Mouse (Mus musculus) inflammation-experienced regulatory T-cells, adult 6 months (primary cell): ENCODE data around the gene Snx15. TPM values are rescaled to one million over a fixed set of nuclear protein-coding genes. Genes with fewer than 3 reads are reported as not detected.
A peak's percentile ranks its signal among the peaks of the same experiment; 100 is the strongest.

ENCODE experiments used
- ATAC-seq: one replicate; pipeline ENCODE4 v1.8.0; 2017
- polyA plus RNA-seq, 3 experiments: library from polyadenylated mRNA; unstranded; fragments of 100-300 nt; shearing (Covaris generic); gene quantifications; one replicate each; pipeline ENCODE4 v1.2.1; 2017

Gene Snx15
- polyA plus RNA-seq, 3 experiments from 2014 or later = 17.2 to 21.8 (median 20.4) TPM

DNA sequence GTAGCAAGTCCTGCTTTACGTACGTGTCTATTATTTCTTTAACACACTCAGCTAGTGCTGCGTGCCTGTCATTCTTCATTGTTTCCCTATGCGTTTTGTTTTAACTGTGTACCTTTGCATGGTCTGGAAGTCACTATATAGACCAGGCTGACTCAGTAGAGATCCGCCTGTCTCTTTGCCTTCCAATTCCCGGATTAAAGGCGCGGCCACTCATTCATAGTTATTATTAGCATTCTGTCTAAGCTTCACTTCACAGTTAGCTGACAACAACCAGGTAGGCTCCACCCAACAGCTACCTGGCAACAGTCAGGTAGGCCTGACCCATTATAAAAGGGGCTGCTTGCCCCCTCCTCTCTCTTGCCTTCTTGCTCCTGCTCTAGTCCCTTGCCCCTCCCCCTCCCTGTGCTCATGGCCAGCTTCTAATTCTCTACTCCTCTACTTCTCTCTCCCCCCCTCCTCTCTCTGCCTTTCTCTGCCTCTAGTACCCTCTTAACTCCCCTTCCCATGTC lies 9.4 kb downstream of the Snx15 start:
- no peak for ATAC-seq

DNA sequence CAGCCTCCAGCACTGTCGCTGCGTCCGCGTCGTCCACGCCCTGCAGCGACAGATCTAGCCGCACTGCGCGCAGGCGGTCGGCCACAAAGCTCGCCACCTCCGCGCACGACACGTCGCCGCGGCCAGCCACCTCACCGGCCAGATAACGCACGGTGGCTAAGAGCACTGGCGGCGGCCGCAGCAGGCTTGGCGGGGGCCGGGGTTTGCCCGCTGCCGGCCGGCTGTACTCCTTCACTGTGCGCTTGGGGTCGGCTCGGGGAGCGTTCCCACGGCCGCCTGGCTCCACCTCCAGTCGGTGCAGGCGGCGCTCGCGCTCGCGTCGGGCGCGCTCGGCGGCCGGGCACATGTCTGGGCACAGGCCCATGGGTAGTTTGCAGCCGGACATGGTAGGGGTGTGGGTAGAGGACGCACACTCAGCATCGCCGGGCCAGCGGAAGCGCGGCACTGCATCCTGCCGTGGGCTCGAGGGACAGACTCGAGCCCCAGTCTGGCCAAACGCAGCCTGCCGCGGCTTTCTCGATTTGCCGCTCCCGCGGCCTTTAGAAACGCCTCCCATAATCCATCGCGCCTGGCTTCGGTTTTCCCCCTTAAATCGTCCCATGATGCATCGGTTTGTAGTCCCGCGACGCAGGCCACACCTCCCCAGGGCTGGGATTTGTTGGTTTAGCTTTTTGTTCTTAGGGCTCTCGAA lies 10.0 kb downstream of the Snx15 start, which contains the start of gene Sac3d1:
Sac3d1 (minus strand) TSS at position 665 of the 691 bp plus-strand sequence.
- ATAC-seq = peak; percentile 96

DNA sequence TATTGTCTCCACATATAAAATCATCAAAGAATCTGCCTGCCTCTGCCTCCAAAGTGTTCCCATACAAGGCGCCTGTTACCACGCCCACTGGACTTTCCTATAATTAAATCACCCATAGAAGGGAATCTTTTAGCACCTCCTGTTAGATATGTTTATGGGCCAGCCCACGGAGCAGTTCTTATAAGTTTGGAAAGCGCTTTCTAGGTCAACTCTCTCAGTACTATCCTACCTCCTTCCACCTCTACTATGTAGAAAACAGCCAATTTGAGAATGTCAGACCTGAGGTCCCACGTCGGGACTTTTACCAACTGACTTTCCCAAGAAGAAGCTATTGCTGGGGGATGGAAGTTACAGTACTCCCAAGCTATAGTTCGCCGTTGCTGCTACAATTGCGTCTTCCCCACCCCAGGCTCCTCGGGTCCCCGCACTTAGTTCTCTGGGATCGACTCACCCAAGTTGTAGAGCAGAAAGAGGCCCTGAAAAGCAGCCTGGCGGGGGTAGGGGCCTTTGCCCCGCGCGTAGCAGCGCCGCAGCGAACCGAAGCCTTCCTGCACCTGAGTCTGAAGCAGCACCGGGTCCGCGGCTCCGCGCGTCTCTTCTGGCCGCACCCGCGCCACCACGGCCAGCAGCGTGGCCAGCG lies 10.6 kb downstream of the Snx15 start:
- ATAC-seq = no peak

DNA sequence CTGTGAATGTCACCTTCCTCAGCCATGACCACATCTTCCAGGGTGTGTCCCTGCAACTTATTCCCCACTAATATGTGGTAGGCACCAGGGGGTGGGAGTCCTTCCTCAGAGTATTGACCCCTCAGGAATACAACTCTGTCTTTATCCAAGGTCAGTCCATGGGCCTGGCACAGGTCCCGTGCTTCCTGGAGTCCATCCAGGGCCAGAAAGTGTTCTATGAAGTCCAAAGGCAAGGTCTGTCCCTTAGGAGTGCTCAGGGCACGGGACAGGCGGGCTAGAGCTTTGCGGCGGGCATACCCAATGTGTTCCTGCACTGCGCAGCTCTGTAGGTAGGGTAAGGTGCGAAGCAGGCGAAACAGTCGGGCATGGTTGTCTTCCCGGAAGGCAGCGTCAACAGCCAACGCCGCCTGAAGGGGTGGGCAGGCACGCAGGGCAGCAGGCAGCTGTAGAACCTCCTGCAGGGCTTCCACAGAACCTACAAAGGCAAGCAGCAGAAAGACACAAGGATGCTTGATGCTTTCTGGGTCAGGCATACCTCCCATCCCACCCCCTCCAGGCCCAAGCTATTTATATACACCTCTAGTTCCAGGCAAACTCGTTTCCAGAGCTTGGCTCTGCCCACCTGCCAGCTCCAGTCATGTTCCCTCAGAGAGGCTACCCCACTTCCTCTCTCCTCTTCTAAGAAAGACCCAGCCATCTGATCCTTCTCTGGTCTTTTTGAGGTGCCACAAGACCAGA lies 11.8 kb downstream of the Snx15 start:
- no peak for ATAC-seq

DNA sequence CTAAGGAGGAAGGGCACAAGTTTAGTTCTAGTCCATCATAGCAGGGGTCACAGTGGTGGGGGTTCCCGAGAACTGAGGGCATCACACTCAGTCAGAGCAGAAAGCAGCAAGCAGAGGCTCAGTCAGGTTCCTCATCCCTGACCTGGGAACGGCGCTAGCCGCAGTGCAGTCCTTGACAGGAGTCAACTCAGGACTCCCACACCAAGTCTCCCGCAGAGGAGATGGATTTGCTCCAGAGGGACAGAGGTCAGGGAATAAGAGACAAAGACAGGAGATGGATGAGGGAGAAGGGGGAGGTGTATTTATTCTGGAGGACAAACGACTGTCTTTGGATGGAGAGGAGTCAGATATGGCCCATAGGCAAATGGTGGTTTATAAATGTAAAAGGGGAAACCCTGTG lies 15.0 kb downstream of the Snx15 start:
- ATAC-seq = no peak

DNA sequence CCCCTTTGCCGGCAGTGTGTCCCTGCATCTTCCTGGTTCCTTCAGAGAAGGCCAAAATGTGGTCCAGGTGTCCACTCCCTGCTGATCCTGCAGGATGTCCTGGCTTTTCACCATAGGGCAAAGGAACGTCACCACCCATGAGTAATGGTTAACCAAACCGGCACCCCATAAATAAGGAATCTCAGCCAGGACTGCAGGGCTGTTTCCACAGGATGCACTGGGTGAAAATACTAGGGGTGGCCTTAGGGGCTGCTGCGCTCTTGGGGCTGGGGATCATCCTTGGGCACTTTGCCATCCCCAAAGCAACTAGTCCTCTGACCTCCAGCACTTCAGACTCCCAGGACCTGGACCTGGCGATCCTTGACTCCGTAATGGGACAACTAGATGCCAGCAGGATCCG lies 22.5 kb downstream of the Snx15 start, which contains the start of gene Naaladl1:
Naaladl1 (plus strand) TSS at position 197 of the 400 bp plus-strand sequence.
- no peak for ATAC-seq

DNA sequence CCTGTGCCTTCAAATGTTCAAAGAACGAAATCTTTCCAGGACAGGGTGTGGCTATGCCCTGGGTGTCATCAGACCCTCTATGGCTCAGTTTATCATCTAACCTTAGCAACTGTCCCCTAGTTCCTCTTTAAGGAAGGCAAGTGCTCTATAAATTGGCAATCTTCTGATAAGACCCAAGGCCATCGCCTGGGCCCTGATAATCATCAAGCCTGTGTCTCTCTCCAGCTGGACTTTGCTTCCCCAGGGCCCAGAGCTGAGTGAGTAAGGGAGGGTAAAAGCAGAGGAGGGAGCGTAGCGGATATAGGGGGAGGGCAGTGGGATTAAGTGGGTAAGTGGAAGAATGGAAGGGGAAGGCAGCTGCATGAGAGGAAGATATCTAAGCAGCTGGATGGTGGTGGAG lies 23.6 kb downstream of the Snx15 start:
- no peak for ATAC-seq

DNA sequence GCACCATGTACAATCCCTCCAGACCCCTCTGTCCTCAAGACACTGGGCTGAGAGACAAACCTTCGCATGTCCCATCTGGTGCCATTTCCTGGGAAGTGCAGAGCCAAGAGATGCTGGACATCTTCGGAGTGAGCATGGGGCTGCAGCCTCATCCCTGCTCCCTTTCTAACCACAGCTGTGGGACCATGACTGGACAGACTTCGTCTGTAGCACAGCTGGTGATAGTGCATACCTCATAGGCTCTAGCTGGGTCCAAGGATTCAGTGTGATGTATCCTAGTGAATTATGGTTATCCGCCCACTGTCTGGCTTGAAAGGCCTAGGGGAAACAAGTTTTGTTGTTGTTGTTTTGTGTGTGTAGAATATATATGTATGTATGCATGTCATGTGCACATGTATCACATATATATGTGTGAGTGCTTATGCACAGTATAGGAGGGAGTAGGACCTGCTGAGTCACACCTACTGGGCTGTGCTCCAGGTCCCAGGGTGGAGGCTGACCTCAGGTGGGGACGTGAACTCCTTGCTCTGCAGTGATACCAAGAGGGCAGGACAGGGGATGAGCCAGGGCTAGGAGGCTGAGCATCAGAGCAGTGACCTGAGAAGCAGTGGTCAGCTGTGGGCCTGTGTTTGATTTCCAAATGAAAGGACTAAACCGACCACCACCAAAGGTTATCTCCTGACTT lies 25.8 kb downstream of the Snx15 start:
- no peak for ATAC-seq

DNA sequence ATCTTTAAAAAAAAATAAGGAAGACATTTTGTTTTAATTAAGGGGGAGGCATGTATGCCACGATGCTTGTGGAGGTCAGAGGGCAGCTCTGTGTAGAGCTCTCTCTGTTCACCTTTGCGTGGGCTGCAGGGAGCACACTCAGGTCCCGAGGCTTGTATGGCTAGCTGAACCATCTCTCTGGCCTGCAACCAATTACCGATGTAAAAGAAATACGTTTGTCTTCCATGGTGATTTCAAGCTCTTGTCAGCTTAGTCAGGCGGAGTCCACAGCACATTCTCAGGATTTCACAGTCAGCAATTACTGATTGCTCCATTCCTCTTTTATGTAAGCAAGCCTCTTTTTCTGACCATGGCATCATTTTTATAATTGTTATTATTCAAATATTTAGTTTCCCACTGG lies 26.9 kb downstream of the Snx15 start:
- no peak for ATAC-seq

DNA sequence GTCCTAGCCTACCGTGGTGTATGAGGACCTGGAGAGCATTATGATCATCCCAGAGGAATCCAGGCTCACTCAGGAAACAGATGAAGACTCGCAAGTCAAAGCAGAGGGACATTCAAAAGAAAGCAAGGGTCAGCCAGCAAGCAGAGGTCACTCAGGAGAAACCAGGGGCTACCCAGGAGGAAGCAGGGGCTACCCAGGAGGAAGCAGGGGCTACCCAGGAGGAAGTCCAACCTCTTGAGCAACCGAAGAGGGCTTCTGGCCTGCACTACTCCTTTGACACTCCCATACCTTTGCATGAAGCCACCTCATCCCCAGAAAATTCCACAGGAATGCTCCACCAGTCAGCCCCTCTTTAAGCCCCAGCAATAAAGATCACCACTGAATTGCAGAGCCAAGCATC lies 30.3 kb downstream of the Snx15 start:
- no peak for ATAC-seq

DNA sequence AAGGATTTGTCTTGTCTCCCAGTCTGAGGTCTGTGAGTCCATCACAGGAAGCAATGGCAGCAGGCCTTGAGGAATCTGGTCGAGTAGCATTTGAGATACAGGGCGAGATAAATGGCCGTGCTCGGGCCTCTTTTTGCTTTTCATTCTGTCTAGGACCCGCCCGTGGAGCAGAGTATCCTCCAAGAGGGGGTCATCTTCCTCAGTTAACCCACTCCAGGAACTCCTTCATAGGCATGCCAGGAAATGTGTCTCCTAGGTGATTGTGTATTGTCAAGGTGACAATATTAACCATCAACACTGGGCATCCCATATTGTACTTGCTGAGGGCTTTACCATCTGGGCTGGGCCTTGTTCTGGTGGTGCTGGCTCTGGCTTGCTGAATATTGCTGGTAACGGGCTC lies 34.0 kb downstream of the Snx15 start, which contains the start of gene AC131692.1:
AC131692.1 (plus strand) TSS at position 301 of the 400 bp plus-strand sequence.
- ATAC-seq = no peak

DNA sequence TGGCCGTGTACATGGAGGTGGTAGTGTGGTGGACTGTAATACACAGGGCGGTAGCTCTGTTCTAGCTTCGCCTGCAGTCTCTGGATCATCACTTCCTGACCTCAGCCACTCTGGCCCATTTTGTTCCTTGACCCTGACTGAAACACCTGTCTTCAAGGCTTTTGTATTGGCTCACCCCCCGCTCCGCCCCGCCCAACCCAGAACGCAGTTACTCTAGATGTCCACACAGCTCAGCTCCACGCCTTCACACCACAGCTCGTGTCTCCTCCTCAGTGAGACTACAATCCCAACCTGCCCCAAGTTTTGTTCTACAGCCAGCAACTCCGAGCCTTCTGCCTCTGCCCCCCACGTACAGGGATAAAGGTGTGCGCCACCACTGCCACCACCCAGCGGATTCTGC lies 39.3 kb downstream of the Snx15 start:
- no peak for ATAC-seq

DNA sequence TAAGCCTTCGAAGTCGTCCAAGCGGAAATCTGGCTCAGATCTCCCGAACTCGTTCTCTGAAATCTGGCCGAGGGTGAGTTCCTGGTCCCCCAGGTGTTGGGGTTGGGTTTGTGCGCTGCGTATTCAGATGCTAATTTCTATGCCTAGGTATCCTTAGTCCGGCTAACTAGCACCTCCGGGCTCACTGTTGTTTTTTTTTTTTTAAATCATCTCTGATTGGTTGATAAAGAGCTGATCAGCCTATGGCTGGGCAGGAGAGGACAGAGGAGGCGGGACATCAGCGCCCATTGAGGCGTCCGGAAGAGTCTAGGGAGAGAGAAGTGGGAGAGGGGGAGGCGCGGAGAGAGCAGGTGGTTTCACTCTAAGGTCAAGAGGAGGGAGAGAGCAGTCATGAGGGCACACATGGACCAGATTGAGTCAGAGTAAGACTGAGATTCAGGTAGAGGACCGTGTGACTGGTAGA lies 42.7 kb downstream of the Snx15 start:
- peak; percentile 86 for ATAC-seq

DNA sequence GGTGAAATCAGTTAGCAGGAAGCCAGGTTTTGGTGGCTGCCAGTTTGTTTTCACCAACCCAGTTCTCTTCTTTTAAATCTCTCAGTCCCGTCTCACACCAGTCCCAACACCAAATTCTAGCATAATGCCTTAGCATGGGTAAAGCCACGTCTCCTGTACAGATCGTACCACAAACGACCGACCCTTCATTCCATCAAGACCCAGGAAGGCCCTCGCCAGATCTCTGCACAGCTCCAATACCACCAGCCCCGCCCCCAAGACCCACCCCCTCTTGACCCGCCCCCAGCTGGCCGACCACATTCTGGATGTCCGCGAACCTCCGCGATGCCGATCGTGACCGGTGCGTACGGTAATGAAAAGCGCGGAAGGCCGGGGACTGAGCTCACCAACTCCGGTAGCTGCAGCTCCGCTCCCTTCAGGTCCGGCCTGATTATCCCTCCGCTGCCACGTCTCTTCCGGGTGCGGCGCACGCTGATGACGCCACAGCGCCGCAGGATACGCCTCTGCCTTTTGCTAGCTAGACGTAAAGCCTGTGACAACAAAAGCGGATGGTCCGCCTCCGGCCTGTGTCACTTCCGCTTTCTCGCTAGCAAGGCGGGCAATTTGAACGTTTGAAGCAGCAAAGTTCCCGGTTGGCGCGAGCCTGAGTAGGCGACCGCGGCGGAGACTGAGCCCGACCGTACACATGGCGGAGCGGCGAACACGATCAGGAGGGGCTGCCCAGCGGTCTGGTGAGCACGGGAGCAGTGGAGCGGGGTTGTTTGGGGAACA lies 43.4 kb downstream of the Snx15 start, which contains the start of the genes Zfpl1 and Cdca5:
Zfpl1 (minus strand) TSS at position 479 of the 771 bp plus-strand sequence.
Cdca5 (plus strand) TSS at position 506 of the 771 bp plus-strand sequence.
- ATAC-seq = peak; percentile 87

DNA sequence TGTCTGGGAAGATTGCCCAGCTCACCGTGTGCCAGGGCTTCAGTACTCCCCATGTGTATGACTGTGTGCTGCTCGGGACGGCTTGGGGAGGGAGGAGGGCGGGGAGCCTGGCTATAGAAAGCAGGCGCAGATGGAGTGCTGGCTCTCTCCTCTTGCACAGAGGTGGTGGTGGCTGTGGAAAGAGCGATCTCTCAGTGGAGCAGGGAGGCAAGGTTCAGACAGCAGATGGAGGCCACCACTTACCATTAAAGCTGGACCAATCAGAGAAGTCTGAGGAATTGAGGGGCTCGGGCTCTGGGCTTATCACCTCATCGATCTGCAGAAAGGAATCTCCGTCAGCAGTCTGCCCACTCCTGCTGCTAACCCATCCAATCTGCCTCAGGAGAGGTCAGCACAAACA lies 45.9 kb downstream of the Snx15 start, which contains the start of gene Gm28374:
Gm28374 (minus strand) TSS at position 101 of the 400 bp plus-strand sequence.
- no peak for ATAC-seq

DNA sequence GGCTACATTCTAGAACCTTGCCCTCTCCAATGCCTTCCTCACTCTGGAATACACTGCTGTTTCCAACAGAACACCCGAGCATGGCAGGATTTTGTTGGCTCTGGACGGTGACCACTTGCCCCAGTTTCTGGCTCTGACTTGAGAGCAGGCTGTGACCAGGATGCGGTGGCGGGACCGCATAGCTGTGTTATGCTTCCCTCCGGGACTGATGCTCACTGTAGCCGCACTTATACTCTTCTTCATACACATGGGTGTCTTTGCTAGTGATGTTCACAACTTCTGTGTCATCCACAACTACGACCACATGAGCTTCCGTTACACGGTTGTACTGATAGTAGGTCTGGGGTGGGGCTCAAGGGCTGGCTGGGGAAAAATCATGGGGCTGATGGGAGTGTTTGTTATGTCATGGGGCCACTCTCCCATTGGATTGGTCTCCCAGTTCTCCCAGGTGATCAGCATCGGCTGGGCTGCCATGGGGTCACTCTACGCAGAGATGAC lies 48.1 kb downstream of the Snx15 start, which contains the start of gene Tmem262:
Tmem262 (plus strand) TSS at position 51 of the 498 bp plus-strand sequence.
- no peak for ATAC-seq

DNA sequence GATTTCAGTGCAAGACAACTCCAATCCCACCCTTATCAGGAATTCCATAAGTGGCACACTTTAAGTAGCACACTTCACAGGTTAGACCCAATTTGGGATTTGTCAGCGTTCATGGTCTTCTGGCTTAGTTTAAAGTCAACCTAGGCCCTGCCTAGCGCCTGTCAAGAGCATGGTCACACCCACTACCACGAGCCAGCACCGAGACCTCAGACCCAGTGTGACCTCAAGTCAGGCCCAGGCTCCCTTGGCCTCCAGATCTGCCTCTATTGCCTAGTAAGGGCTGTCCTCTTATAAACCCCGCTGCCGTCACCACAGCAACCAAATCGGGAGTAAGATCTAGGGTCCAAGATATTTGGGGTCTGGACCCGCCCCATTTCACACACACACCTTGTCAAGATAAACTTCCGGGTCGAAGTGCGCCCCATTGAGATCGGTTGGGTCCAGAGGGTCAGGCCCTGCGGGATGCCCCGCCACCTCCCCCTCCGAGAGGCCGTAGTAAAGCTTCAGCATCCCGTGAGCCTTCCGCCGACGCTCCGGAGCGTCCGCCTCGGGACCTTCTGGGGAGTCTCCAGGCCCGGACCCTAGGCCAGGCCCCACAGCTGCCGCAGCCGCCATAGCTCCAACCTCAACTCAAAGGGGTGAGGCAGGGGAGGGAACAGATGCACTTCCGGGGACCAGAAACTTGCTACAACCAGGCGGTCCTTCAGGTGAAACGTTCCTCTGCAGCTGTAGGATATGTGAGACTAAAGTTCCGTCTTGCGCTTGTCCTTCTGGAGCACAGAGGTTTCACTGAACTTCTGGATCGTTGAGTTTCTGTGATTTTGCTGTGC lies 51.3 kb downstream of the Snx15 start, which contains the start of gene Vps51:
Vps51 (minus strand) TSS at position 668 of the 830 bp plus-strand sequence.
- ATAC-seq = peak; percentile 96

DNA sequence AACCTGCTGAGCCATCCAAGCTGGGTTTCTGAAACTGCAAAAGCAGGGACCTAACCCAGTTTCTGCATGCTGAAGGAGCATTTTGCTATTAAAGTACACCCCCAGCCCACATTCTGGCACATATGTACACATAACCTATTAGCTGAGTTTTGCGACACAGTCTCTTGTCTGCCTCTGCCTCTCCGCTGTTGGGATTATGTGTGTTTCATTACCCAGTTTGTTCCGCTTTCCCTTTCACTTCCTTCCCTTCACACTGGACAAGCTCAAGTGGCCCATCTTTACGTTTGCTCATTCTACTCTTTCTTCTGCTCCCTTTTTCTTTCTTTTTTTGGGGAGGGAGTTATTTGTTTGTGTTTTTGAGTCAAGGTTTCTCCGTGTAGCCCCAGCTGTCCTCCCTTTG lies 54.2 kb downstream of the Snx15 start:
- ATAC-seq = no peak

DNA sequence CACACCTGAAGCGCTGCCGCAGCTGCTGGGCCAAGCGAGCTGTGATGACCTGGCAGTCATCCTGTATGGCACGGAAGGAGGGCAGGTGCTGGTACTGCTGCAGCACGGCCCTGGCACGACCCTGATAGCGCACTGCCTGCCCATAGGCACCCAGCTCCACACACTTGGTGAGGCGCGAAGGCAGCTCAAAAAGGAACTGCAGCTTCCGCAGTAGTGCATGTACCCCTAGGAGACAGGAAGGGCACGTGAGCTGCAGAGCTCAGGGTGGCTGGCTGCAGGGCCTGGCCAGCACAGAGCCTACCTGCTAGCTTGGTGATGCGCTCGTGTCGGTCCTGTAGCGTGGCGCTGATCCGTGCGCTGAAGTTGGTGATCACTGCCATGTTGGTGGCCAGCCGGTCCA lies 56.8 kb downstream of the Snx15 start:
- no peak for ATAC-seq
